Mouse (Mus musculus) midbrain, embryonic 11.5 days (tissue): ENCODE results near the gene Prkar2a. TPM values are rescaled to one million over a fixed set of nuclear protein-coding genes. Genes with fewer than 3 reads are reported as not detected.

ENCODE experiments used
- ATAC-seq: fragments of 200-750 bp; cut with Nextera tagmentation; 2 replicates; pipeline ENCODE4 v1.8.0; 2017; ENCODE audit warnings: moderate TSS enrichment, moderate library complexity; ENCODE audit not compliant: low FRiP score
- DNase-seq: peaks from one replicate; pipeline ENCODE4 v3.0.0; 2015; ENCODE audit warnings: low spot score; ENCODE audit errors: missing footprints
- H3K27ac ChIP-seq: fragments of 300-500 bp; sonication (generic); 2 replicates; pipeline ENCODE4 v1.5.1; 2014; ENCODE audit warnings: low read depth, low read length
- H3K27me3 ChIP-seq: fragments of 300-500 bp; sonication (generic); 2 replicates; pipeline ENCODE4 v1.6.1; 2014; ENCODE audit warnings: mild to moderate bottlenecking, low read length, moderate library complexity, mixed read lengths; ENCODE audit not compliant: control insufficient read depth, insufficient read depth
- H3K36me3 ChIP-seq: fragments of 300-500 bp; sonication (generic); 2 replicates; pipeline ENCODE4 v1.6.1; 2014; ENCODE audit warnings: mild to moderate bottlenecking, low read length, moderate library complexity, mixed read lengths; ENCODE audit not compliant: control insufficient read depth, insufficient read depth
- H3K4me1 ChIP-seq: fragments of 300-500 bp; sonication (generic); 2 replicates; pipeline ENCODE4 v1.6.1; 2014; ENCODE audit warnings: low read length; ENCODE audit not compliant: control insufficient read depth, insufficient read depth
- H3K4me2 ChIP-seq: fragments of 300-500 bp; sonication (generic); 2 replicates; pipeline ENCODE4 v1.6.1; 2014; ENCODE audit warnings: mild to moderate bottlenecking, moderate library complexity
- H3K4me3 ChIP-seq: fragments of 300-500 bp; sonication (generic); 2 replicates; pipeline ENCODE4 v1.5.1; 2014; ENCODE audit warnings: low read depth, low read length
- H3K9ac ChIP-seq: fragments of 300-500 bp; sonication (generic); 2 replicates; pipeline ENCODE4 v1.6.1; 2014; ENCODE audit warnings: low read length
- H3K9me3 ChIP-seq: fragments of 300-500 bp; sonication (generic); 2 replicates; pipeline ENCODE4 v1.6.1; 2016; ENCODE audit warnings: low read length; ENCODE audit not compliant: control insufficient read depth
- WGBS: fragments of 180-500 bp; shearing (Covaris S2); extraction: QIAGEN DNeasy Blood & Tissue Kit; methylation state at CpG from one replicate; pipeline ENCODE4 v1.1.7; 2014; 5-methylcytosine and 5-hydroxymethylcytosine counted together
- polyA plus RNA-seq: library from polyadenylated mRNA; unstranded; fragments of >200 nt; fragmentation: Nextera tagmentation; extraction: Ambion mirVana; gene quantifications from 2 replicates; pipeline ENCODE4 v1.2.1, GENCODE M21; 2014

Prkar2a gene
- polyA plus RNA-seq, 1 experiment from 2014 or later: 58.2 TPM

GRCm38 (mm10) chr9:108781891-108782290, 92.8 kb downstream of the Prkar2a start:
- Histone ChIP-seq H3K9ac (no peak overlapping the region), H3K4me1 (peaks cover 25% of the 10 kb centered on the region), H3K4me3 (no peak overlapping the region), H3K4me2 (no peak overlapping the region), H3K36me3 (no peaks in the 10 kb centered on the region), H3K27ac (no peak overlapping the region), H3K9me3 (no peaks in the 10 kb centered on the region), H3K27me3 (no peaks in the 10 kb centered on the region)
- ATAC-seq (no peak), DNase-seq (no peak)
- WGBS: 66% methylated on average over 4 of the region's 4 CpGs

GRCm38 (mm10) chr9:108782836-108783547, 93.9 kb downstream of the Prkar2a start:
- Histone ChIP-seq H3K4me1 (peaks cover 34% of the 10 kb centered on the region), H3K36me3 (no peaks in the 10 kb centered on the region), H3K4me3 (peak overlapping the region; percentile 93), H3K27ac (peak overlapping the region; percentile 73), H3K4me2 (peak overlapping the region; percentile 55), H3K27me3 (no peaks in the 10 kb centered on the region), H3K9ac (peak overlapping the region; percentile 98), H3K9me3 (no peaks in the 10 kb centered on the region)
- DNase-seq (peak; percentile 88), ATAC-seq (no peak)
- WGBS: 19% methylated on average over 9 of the region's 9 CpGs

GRCm38 (mm10) chr9:108783548-108784463, 94.7 kb downstream of the Prkar2a start, which contains the start of gene Ip6k2:
Gene Ip6k2, plus strand, starts transcription at chr9:108783796.
- Histone ChIP-seq H3K9ac (peak within 1 kb of the TSS; percentile 98), H3K4me2 (peak within 1 kb of the TSS; percentile 55), H3K36me3 (no peaks in the 10 kb centered on the region), H3K4me1 (peaks cover 40% of the 10 kb centered on the region), H3K27me3 (no peaks in the 10 kb centered on the region), H3K4me3 (peak within 1 kb of the TSS; percentile 93), H3K27ac (peak within 1 kb of the TSS; percentile 92), H3K9me3 (no peaks in the 10 kb centered on the region)
- ATAC-seq (peak; percentile 98), DNase-seq (peak; percentile 99)
- under 1% methylated on average over 55 of the region's 56 CpGs for WGBS

- H3K9ac ChIP-seq: peak overlapping the region; percentile 32; the same call in 1 of the 2 replicates
- peak; percentile 92 for DNase-seq
- no peak overlapping the region for H3K27ac ChIP-seq
- no peaks in the 10 kb centered on the region for H3K27me3 ChIP-seq
- no peak for ATAC-seq
- peak overlapping the region; percentile 93 for H3K4me3 ChIP-seq
- H3K4me1 ChIP-seq: peaks cover 41% of the 10 kb centered on the region
- H3K4me2 ChIP-seq: peak overlapping the region; percentile 46
- H3K36me3 ChIP-seq: no peaks in the 10 kb centered on the region
- H3K9me3 ChIP-seq: no peaks in the 10 kb centered on the region
These were observed 96.3 kb downstream of the Prkar2a start for GRCm38 (mm10) chr9:108785416-108785815.

GRCm38 (mm10) chr9:108786494-108786893, 97.4 kb downstream of the Prkar2a start:
- Histone ChIP-seq H3K27me3 (no peaks in the 10 kb centered on the region), H3K4me3 (no peak overlapping the region), H3K4me1 (peaks cover 41% of the 10 kb centered on the region), H3K4me2 (peak overlapping the region; percentile 46), H3K9ac (no peak overlapping the region), H3K9me3 (no peaks in the 10 kb centered on the region), H3K36me3 (no peaks in the 10 kb centered on the region), H3K27ac (no peak overlapping the region)
- ATAC-seq (no peak), DNase-seq (no peak)
- WGBS: 96% methylated on average over 1 of the region's 1 CpGs

GRCm38 (mm10) chr9:108787080-108787479, 98.0 kb downstream of the Prkar2a start:
- Histone ChIP-seq H3K27me3 (no peaks in the 10 kb centered on the region), H3K9ac (no peak overlapping the region), H3K9me3 (no peaks in the 10 kb centered on the region), H3K27ac (no peak overlapping the region), H3K4me2 (no peak overlapping the region), H3K4me1 (peaks cover 43% of the 10 kb centered on the region), H3K4me3 (no peak overlapping the region), H3K36me3 (no peaks in the 10 kb centered on the region)
- WGBS: 93% methylated on average over 2 of the region's 2 CpGs
- DNase-seq (no peak), ATAC-seq (no peak)

GRCm38 (mm10) chr9:108788713-108789112, 99.6 kb downstream of the Prkar2a start:
- Histone ChIP-seq H3K4me3 (no peak overlapping the region), H3K36me3 (no peaks in the 10 kb centered on the region), H3K4me1 (peaks cover 39% of the 10 kb centered on the region), H3K9ac (no peak overlapping the region), H3K27me3 (no peaks in the 10 kb centered on the region), H3K4me2 (no peak overlapping the region), H3K9me3 (no peaks in the 10 kb centered on the region), H3K27ac (no peak overlapping the region)
- 78% methylated on average over 3 of the region's 3 CpGs for WGBS
- ATAC-seq: no peak
- DNase-seq: no peak

GRCm38 (mm10) chr9:108792307-108792706, 103.2 kb downstream of the Prkar2a start:
- 90% methylated on average over 1 of the region's 1 CpGs for WGBS
- DNase-seq (no peak), ATAC-seq (no peak)
- no peaks in the 10 kb centered on the region for H3K27me3 ChIP-seq
- H3K9me3 ChIP-seq: no peaks in the 10 kb centered on the region
- peaks cover 8% of the 10 kb centered on the region for H3K36me3 ChIP-seq
- no peak overlapping the region for H3K4me3 ChIP-seq
- H3K9ac ChIP-seq: no peak overlapping the region
- no peak overlapping the region for H3K27ac ChIP-seq
- peaks cover 35% of the 10 kb centered on the region for H3K4me1 ChIP-seq
- H3K4me2 ChIP-seq: no peak overlapping the region

GRCm38 (mm10) chr9:108792730-108793129, 103.6 kb downstream of the Prkar2a start:
- no peak overlapping the region for H3K4me3 ChIP-seq
- peaks cover 8% of the 10 kb centered on the region for H3K36me3 ChIP-seq
- ATAC-seq (no peak), DNase-seq (no peak)
- H3K27me3 ChIP-seq: no peaks in the 10 kb centered on the region
- H3K4me1 ChIP-seq: peaks cover 31% of the 10 kb centered on the region
- no peak overlapping the region for H3K27ac ChIP-seq
- 60% methylated on average over 3 of the region's 3 CpGs for WGBS
- H3K9ac ChIP-seq: no peak overlapping the region
- H3K9me3 ChIP-seq: no peaks in the 10 kb centered on the region
- no peak overlapping the region for H3K4me2 ChIP-seq
